Mouse (Mus musculus) liver, embryonic 14.5 days (tissue): ENCODE data around the gene Dok3. TPM values are rescaled to one million over a fixed set of nuclear protein-coding genes. Genes with fewer than 3 reads are reported as not detected.

Source experiments
- ATAC-seq: fragments of 200-750 bp; cut with Nextera tagmentation; 2 replicates; pipeline ENCODE4 v1.8.0; 2017; ENCODE audit warnings: moderate number of reproducible peaks, mild to moderate bottlenecking, moderate library complexity; ENCODE audit not compliant: insufficient read depth
- DNase-seq, 3 experiments: peaks; one replicate each; pipeline ENCODE4 v3.0.0-alpha.2; 2012 to 2013; ENCODE audit warnings: low read depth in 3 of 3, low spot score in 3 of 3
- H3K27ac ChIP-seq: fragments of 300-500 bp; sonication (generic); 2 replicates; pipeline ENCODE4 v1.5.1; 2014; ENCODE audit warnings: moderate library complexity, mild to moderate bottlenecking, control low read depth, inconsistent platforms
- H3K27me3 ChIP-seq: fragments of 300-500 bp; sonication (generic); 2 replicates; pipeline ENCODE4 v1.6.1; 2014; ENCODE audit warnings: mild to moderate bottlenecking, low read length, moderate library complexity; ENCODE audit not compliant: control insufficient read depth, insufficient read depth
- H3K36me3 ChIP-seq: fragments of 300-500 bp; sonication (generic); replicated peaks from 2 replicates; pipeline ENCODE4 v1.6.1; 2014; ENCODE audit warnings: low read depth; ENCODE audit not compliant: control insufficient read depth, insufficient read depth
- H3K4me1 ChIP-seq, 2 experiments: fragments of 200-500 bp in 1 of 2; fragments of 300-500 bp in 1 of 2; sonication (generic) in 1 of 2; replicated peaks; 2 replicates each; pipeline ENCODE4 v1.6.1; 2012 to 2014; ENCODE audit warnings: antibody characterized with exemption in 1 of 2, inconsistent platforms in 1 of 2, low read length in 1 of 2; ENCODE audit not compliant: control insufficient read depth in 2 of 2, insufficient read depth in 2 of 2
- H3K4me2 ChIP-seq: fragments of 300-500 bp; sonication (generic); 2 replicates; pipeline ENCODE4 v1.6.1; 2014; ENCODE audit warnings: low read depth, mild to moderate bottlenecking, control low read depth, moderate library complexity
- H3K4me3 ChIP-seq, 2 experiments: fragments of 200-500 bp in 1 of 2; fragments of 300-500 bp in 1 of 2; sonication (generic) in 1 of 2; 2 replicates each; pipeline ENCODE4 v1.5.1; 2012 to 2014; ENCODE audit warnings: low read depth in 2 of 2, low read length in 2 of 2, mild to moderate bottlenecking in 2 of 2, control low read depth in 1 of 2, inconsistent platforms in 1 of 2, moderate library complexity in 1 of 2; ENCODE audit not compliant: insufficient read depth in 1 of 2
- H3K9ac ChIP-seq: fragments of 300-500 bp; sonication (generic); replicated peaks from 2 replicates; pipeline ENCODE4 v1.6.1; 2014; ENCODE audit warnings: mild to moderate bottlenecking, control low read depth, moderate library complexity
- H3K9me3 ChIP-seq: fragments of 300-500 bp; sonication (generic); 2 replicates; pipeline ENCODE4 v1.6.1; 2016; ENCODE audit warnings: low read length, mixed read lengths; ENCODE audit not compliant: control insufficient read depth
- CTCF ChIP-seq: IDR thresholded peaks from 2 replicates; pipeline ENCODE4 v1.5.1; 2016; ENCODE audit warnings: antibody characterized with exemption, low read depth, control low read depth
- EP300 ChIP-seq: IDR thresholded peaks from 2 replicates; pipeline ENCODE4 v1.6.1; 2016; ENCODE audit warnings: antibody characterized with exemption, low read depth
- WGBS: fragments of 180-500 bp; shearing (Covaris S2); extraction: QIAGEN DNeasy Blood & Tissue Kit; methylation state at CpG from one replicate; pipeline ENCODE4 v1.1.7; 2014; ENCODE audit not compliant: insufficient replicate concordance; 5-methylcytosine and 5-hydroxymethylcytosine counted together
- polyA plus RNA-seq, 2 experiments: library from polyadenylated mRNA; depleted of rRNA in 1 of 2; stranded (reverse) in 1 of 2; unstranded in 1 of 2; fragments of >200 nt; fragmentation: Nextera tagmentation in 1 of 2; extraction: Ambion mirVana in 1 of 2; gene quantifications; 2 replicates each; pipeline versions ENCODE4 v1.2.1 to v1.2.3; 2012 to 2014

Gene Dok3
- polyA plus RNA-seq, 2 experiments = 2.9 to 4.7 TPM

DNA sequence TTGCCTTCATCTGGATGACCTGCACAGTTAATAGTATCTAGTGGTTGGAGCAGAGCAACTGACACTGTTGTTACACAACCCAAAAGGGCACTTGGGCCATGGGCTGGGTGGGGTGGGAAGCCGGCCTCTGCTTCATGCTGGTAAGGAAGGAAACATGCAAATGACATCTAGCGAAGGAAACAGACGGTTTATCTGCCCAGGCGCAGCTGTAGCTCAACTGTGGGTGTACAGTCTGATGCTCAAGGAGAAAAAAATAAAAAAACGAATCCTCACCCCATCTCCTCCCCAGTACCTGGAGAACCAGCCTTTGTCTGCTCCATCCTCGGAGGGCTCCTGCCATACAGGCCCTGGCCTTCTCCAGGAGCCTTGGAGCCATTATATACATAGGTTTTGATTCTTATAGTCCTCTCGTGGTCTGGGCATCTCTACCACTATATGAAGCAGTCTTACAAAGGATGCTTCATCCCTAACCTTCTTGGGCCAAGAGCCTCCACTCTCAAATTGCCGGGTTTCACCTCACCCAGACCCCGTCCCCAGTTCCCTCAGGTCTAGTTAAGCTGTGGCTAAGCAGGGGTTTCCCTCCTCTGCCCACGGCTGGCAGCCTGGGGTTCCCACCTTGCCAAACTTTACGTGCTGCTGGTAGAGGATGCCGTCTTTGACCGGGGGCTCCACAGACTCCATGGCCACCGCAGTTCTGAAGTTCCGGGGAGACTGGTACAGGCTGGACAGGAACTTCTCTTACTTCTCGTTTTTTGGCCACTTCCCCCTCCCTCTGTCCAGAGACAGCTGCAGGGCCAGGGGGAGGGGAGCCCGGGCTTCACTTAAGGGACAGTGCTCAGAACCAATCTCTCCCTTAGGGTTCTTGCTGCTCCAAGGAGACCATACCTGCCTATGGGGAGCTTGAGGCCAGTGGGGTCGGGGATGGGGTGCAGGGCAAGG, 993 bp downstream of the Dok3 start:
- Histone ChIP-seq H3K27me3 (no peaks in the 10 kb centered on the region), H3K9me3 (no peaks in the 10 kb centered on the region), H3K27ac (no peak overlapping the region), H3K4me1 (peaks cover 0 to 19% of the 10 kb centered on the region in 2 experiments; a peak in 2 of 4 replicates), H3K4me3 (0 out of 4 replicates have a peak overlapping the region, but pooled peaks of 1 of the 2 experiments have one; percentile 19), H3K4me2 (no peak overlapping the region; the same call in 1 of the 2 replicates), H3K9ac (no peak overlapping the region), H3K36me3 (peaks cover 7% of the 10 kb centered on the region)
- no peak for DNase-seq
- WGBS = 16% methylated on average over 18 of the region's 18 CpGs
- TF ChIP-seq CTCF = no peak
- peak; percentile 65 for TF ChIP-seq EP300
- ATAC-seq = peak; percentile 64

DNA sequence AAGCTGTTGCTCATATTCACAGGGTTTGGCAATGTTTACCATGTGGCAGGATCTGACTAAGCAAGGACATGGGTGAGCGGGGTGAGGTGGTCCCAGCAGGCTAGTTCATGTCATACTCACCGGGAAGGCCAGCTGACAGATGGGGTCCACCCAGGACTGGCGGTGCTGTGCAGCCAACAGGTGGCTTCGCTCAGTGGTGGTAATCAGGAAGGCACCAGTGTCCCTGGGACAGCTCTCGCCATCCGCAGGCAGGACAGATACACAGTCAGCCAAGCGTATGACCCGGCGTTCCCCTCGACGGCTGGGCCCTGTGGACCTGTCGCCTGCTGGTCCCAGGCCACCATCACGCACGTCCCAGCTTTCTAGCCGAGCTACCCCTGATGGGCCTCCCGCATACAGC, 1.9 kb downstream of the Dok3 start:
- Histone ChIP-seq H3K9me3 (no peaks in the 10 kb centered on the region), H3K4me3 (no peak overlapping the region), H3K36me3 (peaks cover 7% of the 10 kb centered on the region), H3K27me3 (no peaks in the 10 kb centered on the region), H3K27ac (no peak overlapping the region), H3K4me2 (no peak overlapping the region; the same call in 1 of the 2 replicates), H3K9ac (no peak overlapping the region), H3K4me1 (peaks cover 0 to 19% of the 10 kb centered on the region in 2 experiments; a peak in 2 of 4 replicates)
- ATAC-seq (no peak), DNase-seq (no peak)
- WGBS = 71% methylated on average over 16 of the region's 16 CpGs
- TF ChIP-seq EP300 = no peak
- TF ChIP-seq CTCF = no peak

DNA sequence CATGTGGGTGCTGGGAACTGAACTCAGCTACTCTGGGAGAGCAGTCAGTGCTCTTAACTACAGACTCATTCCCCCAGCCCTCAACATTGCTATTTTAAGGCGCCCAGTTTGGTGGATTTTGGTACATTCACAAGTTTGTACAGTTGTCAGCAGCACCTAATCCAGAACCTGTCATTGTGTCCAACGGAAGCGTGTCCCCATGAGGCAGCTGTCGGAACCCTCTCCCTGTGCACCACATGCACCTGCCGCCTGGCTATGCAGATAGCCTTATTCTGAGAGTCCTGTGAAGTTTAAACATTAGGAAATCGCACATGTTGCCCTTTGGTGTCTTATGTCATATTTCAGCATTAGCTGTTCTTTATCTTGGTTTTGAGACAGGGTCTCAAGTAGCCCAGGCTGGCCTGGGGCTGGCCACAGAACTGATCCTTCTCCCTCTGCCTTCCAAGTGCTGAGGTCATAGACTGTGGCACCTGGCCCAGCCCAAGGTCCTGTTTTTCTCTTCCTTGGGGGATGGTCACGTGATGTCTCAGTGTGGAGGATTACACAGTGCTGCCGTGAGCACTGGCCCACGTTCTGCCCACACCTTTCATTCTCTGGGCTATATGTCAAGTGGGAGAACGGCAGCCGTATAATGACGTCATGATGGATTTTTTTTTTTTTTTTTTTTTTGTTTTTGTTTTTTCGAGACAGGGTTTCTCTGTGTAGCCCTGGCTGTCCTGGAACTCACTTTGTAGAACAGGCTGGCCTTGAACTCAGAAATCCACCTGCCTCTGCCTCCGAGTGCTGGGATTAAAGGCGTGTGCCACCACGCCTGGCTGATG, 3.2 kb downstream of the Dok3 start:
- Histone ChIP-seq H3K4me1 (peaks cover 0 to 19% of the 10 kb centered on the region in 2 experiments; a peak in 2 of 4 replicates), H3K4me2 (no peak overlapping the region), H3K27me3 (no peaks in the 10 kb centered on the region), H3K9me3 (no peaks in the 10 kb centered on the region), H3K27ac (no peak overlapping the region), H3K4me3 (no peak overlapping the region), H3K9ac (no peak overlapping the region), H3K36me3 (peaks cover 7% of the 10 kb centered on the region)
- ATAC-seq (no peak), DNase-seq (no peak)
- 66% methylated on average over 16 of the region's 16 CpGs for WGBS
- no peak for TF ChIP-seq CTCF
- no peak for TF ChIP-seq EP300

DNA sequence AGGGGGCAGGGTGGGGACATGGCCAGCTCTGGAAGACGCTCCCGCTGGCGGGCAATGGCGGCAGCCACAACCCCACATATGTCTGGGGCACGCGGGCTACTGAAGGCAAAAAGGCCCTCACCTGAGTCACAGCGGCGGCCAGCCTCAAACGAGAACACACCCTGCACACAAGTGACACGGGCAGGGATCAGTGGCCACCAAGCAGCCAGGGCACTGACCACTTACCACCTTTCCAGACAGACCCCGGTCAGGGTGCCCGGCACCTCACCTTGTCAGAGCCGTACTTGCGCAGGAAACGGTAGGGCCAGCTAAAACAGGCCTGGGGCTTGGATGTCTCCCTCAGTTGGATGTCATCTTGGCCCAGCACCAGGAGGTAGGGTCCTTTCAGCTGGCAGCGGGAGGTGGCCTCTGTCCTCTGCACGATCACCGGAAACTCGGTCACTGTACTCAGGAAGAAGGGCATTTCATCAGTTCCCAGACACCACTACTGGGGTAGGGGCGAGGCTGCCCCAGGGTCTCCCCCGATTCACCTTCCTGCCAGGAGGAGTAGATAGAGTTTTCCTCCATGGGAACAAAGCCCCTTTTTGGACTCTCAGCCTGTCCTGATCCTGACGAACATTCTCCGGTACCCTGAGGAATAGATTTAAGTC, 5.0 kb downstream of the Dok3 start:
- no peak overlapping the region for H3K4me3 ChIP-seq
- H3K27ac ChIP-seq = no peak overlapping the region
- H3K9ac ChIP-seq = no peak overlapping the region
- no peak overlapping the region for H3K4me2 ChIP-seq
- no peaks in the 10 kb centered on the region for H3K27me3 ChIP-seq
- WGBS = 79% methylated on average over 23 of the region's 23 CpGs
- H3K4me1 ChIP-seq = peaks cover 0 to 14% of the 10 kb centered on the region in 2 experiments; a peak in 1 of 4 replicates
- H3K9me3 ChIP-seq = no peaks in the 10 kb centered on the region
- H3K36me3 ChIP-seq = no peaks in the 10 kb centered on the region
- no peak for DNase-seq
- ATAC-seq = no peak
- TF ChIP-seq CTCF = no peak
- TF ChIP-seq EP300 = no peak
